28 mouse cellular contexts compared by ENCODE assay signal in genomic region chrX:35994226-35994625, GRCm38 (mm10).
"Had no signal": no experiment of that assay in that cellular context is flagged by ENCODE, and none has a peak within 500 bp of the region (broad histone marks: within the 10 kb centered on the region; RNA-seq: fewer than 3 reads in every experiment).

No protein-coding gene starts in this region.

- DNase-seq: left cerebral cortex, postnatal 4 days; liver; liver, embryonic 13.5 days; liver, postnatal 0 days; lung, adult 18-20 months; lung, adult 2 months; lung, postnatal 10 days; lung, postnatal 14 days; lung, postnatal 36 days; lung, postnatal 4 days; midbrain, embryonic 14.5 days had no signal

- H3K27me3 ChIP-seq: limb, embryonic 12.5 days; limb, embryonic 13.5 days; limb, embryonic 15.5 days; liver, embryonic 12.5 days; liver, embryonic 13.5 days; liver, embryonic 15.5 days; lung, embryonic 15.5 days; megakaryocyte, embryonic 14.5 days; midbrain, embryonic 12.5 days; midbrain, embryonic 13.5 days; midbrain, embryonic 15.5 days; neural tube, embryonic 12.5 days had no signal

- H3K4me1 ChIP-seq: limb, embryonic 10.5 days; limb, embryonic 12.5 days; limb, embryonic 13.5 days; limb, embryonic 15.5 days; liver, embryonic 12.5 days; liver, embryonic 13.5 days; liver, embryonic 15.5 days; lung, embryonic 15.5 days; midbrain, embryonic 15.5 days; neural tube, embryonic 12.5 days had no signal

- H3K9ac ChIP-seq: limb, embryonic 12.5 days; limb, embryonic 13.5 days; limb, embryonic 15.5 days; liver, embryonic 12.5 days; liver, embryonic 13.5 days; liver, embryonic 14.5 days; liver, embryonic 15.5 days; liver, postnatal 0 days; lung, embryonic 14.5 days; lung, embryonic 15.5 days; midbrain, embryonic 12.5 days; midbrain, embryonic 13.5 days; midbrain, embryonic 15.5 days; neural tube, embryonic 12.5 days had no signal

- H3K4me3 ChIP-seq: limb, embryonic 10.5 days; limb, embryonic 12.5 days; limb, embryonic 13.5 days; limb, embryonic 15.5 days; liver, embryonic 12.5 days; liver, embryonic 13.5 days; liver, embryonic 15.5 days; lung, embryonic 15.5 days; megakaryocyte, embryonic 14.5 days; midbrain, embryonic 10.5 days; midbrain, embryonic 12.5 days; midbrain, embryonic 13.5 days; midbrain, embryonic 15.5 days; myocyte; neural tube, embryonic 12.5 days had no signal

- H3K27ac ChIP-seq: limb, embryonic 10.5 days; limb, embryonic 12.5 days; limb, embryonic 13.5 days; limb, embryonic 15.5 days; liver, embryonic 12.5 days; liver, embryonic 13.5 days; liver, embryonic 14.5 days; liver, embryonic 15.5 days; lung, embryonic 15.5 days; macrophage; midbrain, embryonic 10.5 days; midbrain, embryonic 12.5 days; midbrain, embryonic 13.5 days; midbrain, embryonic 15.5 days; neural tube, embryonic 12.5 days had no signal

- H3K36me3 ChIP-seq: limb, embryonic 10.5 days; limb, embryonic 12.5 days; limb, embryonic 13.5 days; limb, embryonic 15.5 days; liver, embryonic 12.5 days; liver, embryonic 13.5 days; liver, embryonic 15.5 days; lung, embryonic 15.5 days; midbrain, embryonic 10.5 days; midbrain, embryonic 12.5 days; midbrain, embryonic 13.5 days; midbrain, embryonic 15.5 days; neural tube, embryonic 12.5 days had no signal
